Mouse (Mus musculus) midbrain, embryonic 11.5 days (tissue): ENCODE data around the gene Fkbp1b. TPM values are rescaled to one million over a fixed set of nuclear protein-coding genes. Genes with fewer than 3 reads are reported as not detected.

Source experiments
- ATAC-seq: fragments of 200-750 bp; cut with Nextera tagmentation; 2 replicates; pipeline ENCODE4 v1.8.0; 2017; ENCODE audit warnings: moderate TSS enrichment, moderate library complexity; ENCODE audit not compliant: low FRiP score
- DNase-seq: peaks from one replicate; pipeline ENCODE4 v3.0.0; 2015; ENCODE audit warnings: low spot score; ENCODE audit errors: missing footprints
- H3K27ac ChIP-seq: fragments of 300-500 bp; sonication (generic); 2 replicates; pipeline ENCODE4 v1.5.1; 2014; ENCODE audit warnings: low read depth, low read length
- H3K27me3 ChIP-seq: fragments of 300-500 bp; sonication (generic); 2 replicates; pipeline ENCODE4 v1.6.1; 2014; ENCODE audit warnings: mild to moderate bottlenecking, low read length, moderate library complexity, mixed read lengths; ENCODE audit not compliant: control insufficient read depth, insufficient read depth
- H3K36me3 ChIP-seq: fragments of 300-500 bp; sonication (generic); 2 replicates; pipeline ENCODE4 v1.6.1; 2014; ENCODE audit warnings: mild to moderate bottlenecking, low read length, moderate library complexity, mixed read lengths; ENCODE audit not compliant: control insufficient read depth, insufficient read depth
- H3K4me1 ChIP-seq: fragments of 300-500 bp; sonication (generic); 2 replicates; pipeline ENCODE4 v1.6.1; 2014; ENCODE audit warnings: low read length; ENCODE audit not compliant: control insufficient read depth, insufficient read depth
- H3K4me2 ChIP-seq: fragments of 300-500 bp; sonication (generic); 2 replicates; pipeline ENCODE4 v1.6.1; 2014; ENCODE audit warnings: mild to moderate bottlenecking, moderate library complexity
- H3K4me3 ChIP-seq: fragments of 300-500 bp; sonication (generic); 2 replicates; pipeline ENCODE4 v1.5.1; 2014; ENCODE audit warnings: low read depth, low read length
- H3K9ac ChIP-seq: fragments of 300-500 bp; sonication (generic); 2 replicates; pipeline ENCODE4 v1.6.1; 2014; ENCODE audit warnings: low read length
- H3K9me3 ChIP-seq: fragments of 300-500 bp; sonication (generic); 2 replicates; pipeline ENCODE4 v1.6.1; 2016; ENCODE audit warnings: low read length; ENCODE audit not compliant: control insufficient read depth
- WGBS: fragments of 180-500 bp; shearing (Covaris S2); extraction: QIAGEN DNeasy Blood & Tissue Kit; methylation state at CpG from one replicate; pipeline ENCODE4 v1.1.7; 2014; 5-methylcytosine and 5-hydroxymethylcytosine counted together
- polyA plus RNA-seq: library from polyadenylated mRNA; unstranded; fragments of >200 nt; fragmentation: Nextera tagmentation; extraction: Ambion mirVana; gene quantifications from 2 replicates; pipeline ENCODE4 v1.2.1, GENCODE M21; 2014

The Fkbp1b gene
- polyA plus RNA-seq, 1 experiment from 2014 or later = 9.0 TPM

DNA sequence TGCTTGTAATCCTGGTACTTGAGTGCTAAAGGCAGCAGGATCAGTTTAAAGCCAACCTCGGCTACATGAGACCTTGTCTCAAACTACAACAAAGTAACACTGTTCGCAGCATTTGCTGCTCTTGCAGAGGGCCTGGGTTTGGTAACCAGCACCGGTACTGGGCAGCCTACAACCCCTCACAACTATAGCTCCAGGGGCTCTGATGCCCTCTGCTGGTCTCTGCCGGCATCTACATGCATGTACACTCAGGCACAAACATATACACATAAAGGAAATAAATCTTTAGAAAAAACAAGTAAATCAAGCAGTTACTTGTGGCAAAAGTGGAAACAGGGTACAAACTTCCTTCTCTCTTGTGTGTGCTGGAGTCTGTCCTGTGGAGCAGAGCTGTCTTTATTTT is 21.3 kb upstream of the Fkbp1b start:
- Histone ChIP-seq H3K27ac (no peak overlapping the region), H3K4me1 (peaks cover 4% of the 10 kb centered on the region), H3K36me3 (peaks cover 3% of the 10 kb centered on the region; the same call in 1 of the 2 replicates), H3K4me3 (no peak overlapping the region), H3K9ac (no peak overlapping the region), H3K9me3 (no peaks in the 10 kb centered on the region), H3K4me2 (no peak overlapping the region), H3K27me3 (no peaks in the 10 kb centered on the region)
- no peak for ATAC-seq
- DNase-seq = peak; percentile 72
- 92% methylated on average over 4 of the region's 4 CpGs for WGBS

DNA sequence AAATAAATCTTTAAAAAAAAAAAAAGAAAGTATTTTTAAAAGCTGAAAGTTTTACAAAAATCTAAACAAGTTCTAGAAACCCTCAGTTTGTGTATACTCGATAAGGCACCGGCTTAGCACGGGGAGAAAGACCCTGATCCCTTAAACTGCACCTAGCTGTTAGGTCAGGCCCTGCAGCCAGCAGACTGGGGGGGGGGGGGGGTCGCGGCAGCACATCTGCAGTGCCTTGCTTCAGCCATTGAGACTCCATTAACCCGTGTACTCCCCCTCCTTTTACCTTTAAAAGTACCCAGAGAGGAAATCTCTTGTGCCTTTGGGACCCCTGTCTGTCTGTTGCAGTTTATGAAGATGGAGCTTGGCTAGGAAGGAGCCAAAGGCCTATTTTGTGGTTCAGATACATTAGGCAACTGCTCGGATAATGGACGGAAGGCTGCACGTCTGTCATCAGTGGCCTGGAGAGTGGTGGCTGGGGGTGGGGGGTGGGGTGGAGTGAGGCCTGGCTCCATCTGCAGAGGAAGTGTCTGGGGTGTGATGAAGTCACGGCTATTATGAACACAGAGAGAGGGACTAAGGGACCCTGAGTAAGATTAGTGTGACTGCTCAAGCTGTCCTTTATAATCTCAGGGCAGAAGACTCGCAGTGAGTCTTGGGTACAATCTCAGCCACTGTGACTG is 18.0 kb upstream of the Fkbp1b start:
- DNase-seq = no peak

DNA sequence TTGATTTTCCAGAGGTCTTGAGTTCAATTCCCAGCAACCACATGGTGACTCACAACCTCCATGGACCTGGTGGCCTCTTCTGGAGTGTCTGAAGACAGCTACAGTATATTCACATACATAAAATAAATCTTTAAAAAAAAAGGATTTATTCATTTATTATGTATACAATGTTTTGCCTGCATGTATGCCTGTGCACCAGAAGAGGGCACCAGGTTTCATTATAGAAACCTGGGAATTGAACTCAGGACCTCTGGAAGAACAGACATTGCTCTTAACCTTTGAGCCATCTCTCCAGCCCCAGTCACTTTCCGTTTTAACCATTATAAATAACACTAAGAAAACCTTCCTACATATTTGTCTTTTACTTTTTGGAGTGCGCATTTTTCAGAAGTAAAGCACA is 15.4 kb upstream of the Fkbp1b start:
- Histone ChIP-seq H3K27ac (no peak overlapping the region), H3K27me3 (no peaks in the 10 kb centered on the region), H3K4me2 (no peak overlapping the region), H3K36me3 (peaks cover 10% of the 10 kb centered on the region; the same call in 1 of the 2 replicates), H3K4me1 (peaks cover 4% of the 10 kb centered on the region), H3K9me3 (no peaks in the 10 kb centered on the region), H3K9ac (no peak overlapping the region), H3K4me3 (no peak overlapping the region)
- no peak for ATAC-seq
- 98% methylated on average over 2 of the region's 2 CpGs for WGBS
- DNase-seq = no peak

More for the DNA sequence above, 18.0 kb upstream of the Fkbp1b start:
- Histone ChIP-seq H3K27me3 (no peaks in the 10 kb centered on the region), H3K27ac (no peak overlapping the region), H3K9ac (no peak overlapping the region), H3K4me1 (peaks cover 4% of the 10 kb centered on the region), H3K36me3 (peaks cover 10% of the 10 kb centered on the region; the same call in 1 of the 2 replicates), H3K4me3 (no peak overlapping the region), H3K4me2 (no peak overlapping the region), H3K9me3 (no peaks in the 10 kb centered on the region)
- peak; percentile 61 for ATAC-seq
- WGBS = 57% methylated on average over 11 of the region's 11 CpGs

DNA sequence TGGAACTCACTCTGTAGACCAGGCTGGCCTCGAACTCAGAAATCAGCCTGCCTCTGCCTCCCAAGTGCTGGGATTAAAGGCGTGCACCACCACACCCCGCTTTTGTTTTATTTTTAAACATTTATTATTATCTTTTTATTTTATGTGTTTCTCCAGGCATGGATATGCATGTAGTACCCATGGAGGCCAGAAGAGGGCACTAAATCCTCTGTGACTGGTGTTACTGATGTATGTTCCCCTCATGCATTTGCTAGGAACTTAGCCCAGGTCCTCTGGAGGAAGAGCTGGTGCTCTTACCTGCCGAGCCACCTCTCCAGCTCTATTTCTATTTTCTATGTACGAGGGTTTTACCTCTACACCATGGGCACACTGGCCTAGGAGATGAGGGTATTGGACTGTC is 14.8 kb upstream of the Fkbp1b start:
- no peak for ATAC-seq
- H3K36me3 ChIP-seq = peaks cover 10% of the 10 kb centered on the region; the same call in 1 of the 2 replicates

DNA sequence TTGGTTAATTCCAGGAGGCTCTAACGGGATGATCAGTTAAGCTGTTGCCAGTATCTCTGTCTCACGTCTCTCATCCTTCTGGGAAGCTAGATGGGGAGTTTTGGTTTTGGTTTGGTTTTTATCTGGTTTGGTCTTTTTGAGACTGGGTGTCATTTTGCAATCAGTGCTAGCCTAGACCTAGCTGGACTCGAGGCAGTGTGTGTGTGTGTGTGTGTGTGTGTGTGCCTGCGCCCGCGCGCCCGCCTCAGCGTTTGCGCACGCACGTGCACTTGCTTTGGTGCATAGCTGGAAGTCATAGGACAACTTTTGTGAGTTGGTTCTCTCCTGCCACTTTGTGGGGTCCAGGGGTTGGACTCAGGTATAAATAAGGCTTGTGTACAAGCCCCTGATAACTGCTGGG is 2.4 kb upstream of the Fkbp1b start:
- Histone ChIP-seq H3K36me3 (no peaks in the 10 kb centered on the region), H3K4me2 (peak overlapping the region; percentile 58), H3K9me3 (no peaks in the 10 kb centered on the region), H3K9ac (peak overlapping the region; percentile 46), H3K27ac (no peak overlapping the region), H3K4me3 (peak overlapping the region; percentile 47), H3K4me1 (peaks cover 11% of the 10 kb centered on the region), H3K27me3 (peaks cover 13% of the 10 kb centered on the region)
- DNase-seq (no peak), ATAC-seq (peak; percentile 22; the same call in 1 of the 2 replicates)
- 1% methylated on average over 12 of the region's 12 CpGs for WGBS

More for the DNA sequence above, 14.8 kb upstream of the Fkbp1b start:
- Histone ChIP-seq H3K27ac (no peak overlapping the region), H3K27me3 (no peaks in the 10 kb centered on the region), H3K9me3 (no peaks in the 10 kb centered on the region), H3K4me3 (no peak overlapping the region), H3K9ac (no peak overlapping the region), H3K4me2 (no peak overlapping the region), H3K4me1 (peaks cover 4% of the 10 kb centered on the region)
- no peak for DNase-seq
- 95% methylated on average over 5 of the region's 5 CpGs for WGBS

DNA sequence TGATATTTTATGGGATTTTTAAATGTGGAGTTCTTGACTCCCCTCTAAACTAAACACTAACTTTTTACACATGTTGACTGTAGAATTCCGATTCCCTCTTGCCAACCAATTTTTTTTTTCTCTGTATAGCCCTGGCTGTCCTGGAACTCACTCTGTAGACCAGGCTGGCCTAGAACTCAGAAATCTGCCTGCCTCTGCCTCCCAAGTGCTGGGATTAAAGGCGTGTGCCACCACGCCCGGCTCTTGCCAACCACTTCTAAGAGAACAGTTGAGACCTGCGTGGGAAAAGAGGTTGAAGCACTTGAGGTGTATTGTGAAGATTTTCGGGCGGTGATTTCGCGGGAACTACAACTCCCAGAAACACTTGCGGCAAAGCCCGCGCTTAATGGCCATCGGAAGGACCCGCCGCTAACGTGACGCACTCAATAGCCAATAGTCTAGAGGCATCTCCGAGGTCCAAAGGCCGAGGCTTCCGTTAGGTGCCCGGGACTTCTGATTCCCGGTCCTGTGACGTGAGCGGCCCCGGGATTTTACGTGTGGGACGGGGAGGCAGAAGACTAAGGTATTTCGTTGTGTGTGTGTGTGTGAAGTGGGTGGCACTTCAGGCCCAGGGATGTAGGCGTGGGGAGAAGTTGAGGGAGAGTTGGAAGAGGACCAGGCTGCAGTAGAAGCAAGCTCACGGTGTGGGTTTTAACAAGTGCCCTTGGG is 1.7 kb upstream of the Fkbp1b start, which contains the start of gene Wdcp:
Wdcp (plus strand) TSS at position 414 of the 708 bp plus-strand sequence.
- no peaks in the 10 kb centered on the region for H3K9me3 ChIP-seq
- peak within 1 kb of the TSS; percentile 46 for H3K9ac ChIP-seq
- peak within 1 kb of the TSS; percentile 47 for H3K4me3 ChIP-seq
- no peak within 1 kb of the TSS for H3K27ac ChIP-seq
- 1% methylated on average over 30 of the region's 30 CpGs for WGBS
- peak within 1 kb of the TSS; percentile 58 for H3K4me2 ChIP-seq
- H3K36me3 ChIP-seq = no peaks in the 10 kb centered on the region
- DNase-seq (peak; percentile 98), ATAC-seq (peak; percentile 93)
- H3K27me3 ChIP-seq = peaks cover 13% of the 10 kb centered on the region
- peaks cover 11% of the 10 kb centered on the region for H3K4me1 ChIP-seq

DNA sequence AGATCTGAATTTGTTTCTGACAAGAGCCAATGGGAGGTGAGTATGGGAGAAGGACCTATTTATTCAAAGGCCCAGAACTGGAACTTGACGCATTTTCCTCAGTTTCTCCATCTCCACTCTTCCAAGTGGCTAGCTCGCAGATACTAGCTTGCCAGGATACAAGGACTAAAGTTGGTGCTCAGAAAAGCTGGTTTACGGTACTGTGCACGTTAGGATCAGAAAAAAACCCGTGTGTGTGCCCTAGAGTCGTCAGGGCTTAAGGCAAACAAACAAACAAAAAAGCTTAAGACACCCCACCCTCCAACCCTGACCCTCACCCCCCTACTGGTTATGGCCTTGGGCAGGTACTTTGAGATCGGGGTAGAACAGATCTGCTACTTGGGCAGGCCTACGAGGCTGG is 1.1 kb upstream of the Fkbp1b start:
- H3K4me2 ChIP-seq = no peak overlapping the region
- H3K9ac ChIP-seq = no peak overlapping the region
- H3K9me3 ChIP-seq = no peaks in the 10 kb centered on the region
- H3K27me3 ChIP-seq = peaks cover 13% of the 10 kb centered on the region
- peak; percentile 87 for DNase-seq
- H3K36me3 ChIP-seq = no peaks in the 10 kb centered on the region
- no peak overlapping the region for H3K4me3 ChIP-seq
- WGBS = 83% methylated on average over 8 of the region's 8 CpGs
- H3K4me1 ChIP-seq = peaks cover 11% of the 10 kb centered on the region
- no peak overlapping the region for H3K27ac ChIP-seq
- ATAC-seq = no peak

DNA sequence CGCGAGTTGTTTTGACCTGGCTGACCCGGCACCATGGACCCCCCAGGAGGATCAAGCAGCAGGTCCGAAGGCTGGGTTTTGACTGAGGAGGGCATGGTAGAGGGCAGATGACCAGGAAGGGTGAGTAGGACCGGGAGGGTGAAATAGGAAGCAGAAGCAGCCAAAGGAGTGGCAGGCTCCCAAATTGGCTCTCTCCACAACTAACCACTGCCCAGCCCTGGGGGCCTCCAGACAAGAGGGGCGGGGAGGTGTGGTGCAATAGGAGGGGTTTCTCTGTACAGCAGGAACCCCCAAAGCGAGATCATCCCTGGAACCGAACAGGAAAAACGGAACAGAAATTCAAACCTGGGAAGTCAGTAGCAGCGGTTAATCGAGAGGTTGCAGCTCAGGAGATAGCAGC is 650 bp downstream of the Fkbp1b start:
- H3K4me1 ChIP-seq = peaks cover 11% of the 10 kb centered on the region
- peak overlapping the region; percentile 69 for H3K4me3 ChIP-seq
- DNase-seq = no peak
- H3K27ac ChIP-seq = no peak overlapping the region
- no peak; the same call in 1 of the 2 replicates for ATAC-seq
- H3K27me3 ChIP-seq = peaks cover 13% of the 10 kb centered on the region
- H3K9ac ChIP-seq = peak overlapping the region; percentile 78
- H3K4me2 ChIP-seq = peak overlapping the region; percentile 93
- H3K36me3 ChIP-seq = no peaks in the 10 kb centered on the region
- WGBS = 1% methylated on average over 11 of the region's 11 CpGs
- H3K9me3 ChIP-seq = no peaks in the 10 kb centered on the region

DNA sequence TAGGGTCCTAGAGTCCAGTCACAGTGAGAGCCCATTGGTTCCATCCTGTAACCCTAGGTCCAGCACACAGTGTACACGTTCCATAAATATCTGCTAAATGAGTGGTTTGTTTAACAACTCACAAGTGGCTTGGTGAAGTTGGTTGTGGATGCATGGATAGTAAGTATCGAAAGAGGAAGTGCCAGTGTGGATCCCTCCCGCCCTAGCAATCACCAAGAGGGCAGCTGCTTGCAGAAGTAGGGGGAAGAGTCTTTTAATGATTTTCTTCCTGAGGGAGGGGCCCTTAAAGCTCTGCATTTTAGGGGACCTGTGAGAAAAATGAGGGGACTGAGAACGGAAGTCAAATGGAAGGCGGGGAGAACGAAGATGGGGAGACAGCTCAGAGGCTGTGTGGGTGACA is 1.4 kb downstream of the Fkbp1b start:
- H3K4me3 ChIP-seq = no peak overlapping the region
- H3K4me2 ChIP-seq = no peak overlapping the region
- peaks cover 13% of the 10 kb centered on the region for H3K27me3 ChIP-seq
- no peak overlapping the region for H3K9ac ChIP-seq
- no peaks in the 10 kb centered on the region for H3K9me3 ChIP-seq
- H3K27ac ChIP-seq = no peak overlapping the region
- ATAC-seq = no peak
- WGBS = 59% methylated on average over 6 of the region's 6 CpGs
- peaks cover 11% of the 10 kb centered on the region for H3K4me1 ChIP-seq
- no peaks in the 10 kb centered on the region for H3K36me3 ChIP-seq
- no peak for DNase-seq
